Mouse (Mus musculus): ENCODE measurements at regions not wholly inside any gene's neighbourhood (a gene's known extent, or its start where the extent isn't known, plus 50 kb on each side); places are given as distances from the start of the nearest gene placed in this dataset.

DNA sequence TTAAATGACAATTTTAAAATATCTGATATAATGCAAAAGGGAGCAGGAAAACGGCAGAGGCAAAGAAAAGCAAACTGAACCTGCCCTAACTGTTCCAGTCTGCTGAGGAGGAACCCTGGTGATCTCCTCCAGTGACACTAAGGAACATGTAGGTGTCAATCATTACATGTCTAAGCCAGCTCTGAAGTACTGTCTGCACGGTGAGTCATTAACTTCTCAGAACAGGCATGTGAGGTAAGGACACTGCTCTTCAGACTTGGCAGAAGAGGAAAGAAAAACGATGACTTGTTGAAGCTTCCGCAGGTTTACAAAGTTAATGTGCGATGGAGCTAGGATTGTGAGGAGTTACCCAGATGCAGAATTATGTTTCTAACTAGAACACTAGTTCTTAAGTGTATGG lies 199.1 kb downstream of the Nuf2 start:
- TF ChIP-seq CTCF (IDR thresholded peaks at IDR 0.05; ENCODE audit: control insufficient read depth, insufficient read depth, insufficient read length) (no peak), MAX (IDR thresholded peaks at IDR 0.05) (no peak)
